Mouse (Mus musculus) CH12.LX (cell line): ENCODE results near the gene Pbx1. TPM values are rescaled to one million over a fixed set of nuclear protein-coding genes. Genes with fewer than 3 reads are reported as not detected.

Experiments used
- DNase-seq: peaks from one replicate; pipeline ENCODE4 v3.0.0-alpha.2; 2013; ENCODE audit errors: extremely low read depth
- H3K27ac ChIP-seq: 2 replicates; pipeline ENCODE4 v1.5.1; 2012; ENCODE audit warnings: low read depth, mild to moderate bottlenecking, control low read depth, moderate library complexity; ENCODE audit not compliant: insufficient read depth
- H3K27me3 ChIP-seq: replicated peaks from 2 replicates; pipeline ENCODE3; 2012; ENCODE audit warnings: inconsistent platforms
- H3K36me3 ChIP-seq, 2 experiments: replicated peaks in 1 of 2; 2 replicates each; pipeline versions ENCODE3 to v1.6.1; 2012; ENCODE audit warnings: inconsistent platforms in 1 of 2, low read length in 1 of 2, mild to moderate bottlenecking in 1 of 2, mixed read lengths in 1 of 2, moderate library complexity in 1 of 2; ENCODE audit not compliant: control insufficient read depth in 1 of 2, insufficient read depth in 1 of 2
- H3K4me1 ChIP-seq, 2 experiments: 2 replicates each; pipeline ENCODE4 v1.6.1; 2012; ENCODE audit warnings: inconsistent platforms in 1 of 2, moderate library complexity in 1 of 2; ENCODE audit not compliant: insufficient read depth in 2 of 2, control insufficient read depth in 1 of 2
- H3K4me2 ChIP-seq: 2 replicates; pipeline ENCODE4 v1.6.1; 2012; ENCODE audit warnings: low read depth, mild to moderate bottlenecking, control low read depth; ENCODE audit not compliant: poor library complexity, insufficient read depth, severe bottlenecking
- H3K4me3 ChIP-seq, 3 experiments: fragments of 150-350 bp in 1 of 3; sonication (generic) in 1 of 3; replicated peaks in 1 of 3; 2 replicates each; pipeline versions ENCODE3 to v1.5.1; 2011 to 2012; ENCODE audit warnings: low read depth in 2 of 3, low read length in 2 of 3, mild to moderate bottlenecking in 2 of 3, moderate library complexity in 2 of 3, control low read depth in 1 of 3, improper control_type of control experiment in 1 of 3, inconsistent platforms in 1 of 3, mixed read lengths in 1 of 3; ENCODE audit not compliant: poor library complexity in 1 of 3
- H3K79me2 ChIP-seq: replicated peaks from 2 replicates; pipeline ENCODE4 v1.6.1; 2012; ENCODE audit warnings: mild to moderate bottlenecking, moderate library complexity; ENCODE audit not compliant: control insufficient read depth, poor library complexity, insufficient read depth, severe bottlenecking; ENCODE audit errors: extremely low read depth
- H3K9ac ChIP-seq: 2 replicates; pipeline ENCODE4 v1.6.1; 2012; ENCODE audit warnings: low read depth, mild to moderate bottlenecking, control low read depth, moderate library complexity; ENCODE audit not compliant: insufficient read depth
- H3K9me3 ChIP-seq: replicated peaks from 2 replicates; pipeline ENCODE3; 2012; ENCODE audit warnings: low read length, inconsistent platforms, mixed read lengths
- BHLHE40 ChIP-seq: IDR thresholded peaks from 2 replicates; pipeline ENCODE4 v1.6.1; 2011; ENCODE audit warnings: mild to moderate bottlenecking, low read depth, low read length, improper control_type of control experiment
- CHD1 ChIP-seq: IDR thresholded peaks from 2 replicates; pipeline ENCODE4 v1.6.1; 2012; ENCODE audit warnings: low read depth, low read length, improper control_type of control experiment, inconsistent platforms
- CHD2 ChIP-seq: IDR thresholded peaks from 2 replicates; pipeline ENCODE4 v1.6.1; 2011; ENCODE audit warnings: low read length, improper control_type of control experiment
- CTCF ChIP-seq, 2 experiments: IDR thresholded peaks in 1 of 2; conservative IDR thresholded peaks in 1 of 2; 2 replicates each; pipeline ENCODE4 v1.5.1; 2011 to 2012; ENCODE audit warnings: low read depth in 2 of 2, low read length in 2 of 2, improper control_type of control experiment in 1 of 2, inconsistent platforms in 1 of 2, mild to moderate bottlenecking in 1 of 2, moderate library complexity in 1 of 2
- ETS1 ChIP-seq: conservative IDR thresholded peaks from 2 replicates; pipeline ENCODE4 v1.6.1; 2012; ENCODE audit warnings: low read depth, mild to moderate bottlenecking, inconsistent platforms, low read length, improper control_type of control experiment, moderate library complexity
- GABPA ChIP-seq: IDR thresholded peaks from 2 replicates; pipeline ENCODE4 v1.6.1; 2012; ENCODE audit warnings: low read depth, low read length, improper control_type of control experiment, inconsistent platforms; ENCODE audit not compliant: insufficient replicate concordance
- JUND ChIP-seq: conservative IDR thresholded peaks from 2 replicates; pipeline ENCODE4 v1.6.1; 2011; ENCODE audit warnings: low read depth, low read length, improper control_type of control experiment
- KAT2A ChIP-seq: IDR thresholded peaks from 2 replicates; pipeline ENCODE4 v1.6.1; 2012; ENCODE audit warnings: low read length, improper control_type of control experiment, inconsistent platforms; ENCODE audit not compliant: insufficient replicate concordance
- MAFK ChIP-seq: IDR thresholded peaks from 2 replicates; pipeline ENCODE4 v1.6.1; 2011; ENCODE audit warnings: low read length, improper control_type of control experiment; ENCODE audit not compliant: insufficient replicate concordance
- MAX ChIP-seq: IDR thresholded peaks from 2 replicates; pipeline ENCODE4 v1.6.1; 2011; ENCODE audit warnings: low read length, improper control_type of control experiment
- MXI1 ChIP-seq: IDR thresholded peaks from 2 replicates; pipeline ENCODE4 v1.6.1; 2011; ENCODE audit warnings: mild to moderate bottlenecking, low read depth, low read length, improper control_type of control experiment
- PAX5 ChIP-seq: IDR thresholded peaks from 2 replicates; pipeline ENCODE4 v1.6.1; 2012; ENCODE audit warnings: low read length, inconsistent platforms, mixed read lengths
- RAD21 ChIP-seq: IDR thresholded peaks from 2 replicates; pipeline ENCODE4 v1.6.1; 2011; ENCODE audit warnings: low read depth, mild to moderate bottlenecking, low read length, improper control_type of control experiment, moderate library complexity
- RCOR1 ChIP-seq: conservative IDR thresholded peaks from 2 replicates; pipeline ENCODE4 v1.6.1; 2012; ENCODE audit warnings: low read depth, mild to moderate bottlenecking, inconsistent platforms, low read length, improper control_type of control experiment
- TBP ChIP-seq: conservative IDR thresholded peaks from 2 replicates; pipeline ENCODE4 v1.6.1; 2011; ENCODE audit warnings: low read depth, low read length, improper control_type of control experiment
- UBTF ChIP-seq: IDR thresholded peaks from 2 replicates; pipeline ENCODE4 v1.6.1; 2012; ENCODE audit warnings: low read depth, mild to moderate bottlenecking, inconsistent platforms, low read length, improper control_type of control experiment, moderate library complexity
- USF1 ChIP-seq: IDR thresholded peaks from 2 replicates; pipeline ENCODE4 v1.6.1; 2014; ENCODE audit warnings: low read depth, mild to moderate bottlenecking, inconsistent platforms, low read length, improper control_type of control experiment
- ZC3H11A ChIP-seq: IDR thresholded peaks from 2 replicates; pipeline ENCODE4 v1.6.1; 2012; ENCODE audit warnings: low read depth, mild to moderate bottlenecking, inconsistent platforms, low read length, improper control_type of control experiment
- ZMIZ1 ChIP-seq: IDR thresholded peaks from 2 replicates; pipeline ENCODE4 v1.6.1; 2012; ENCODE audit warnings: low read depth, mild to moderate bottlenecking, inconsistent platforms, low read length, improper control_type of control experiment
- ZNF384 ChIP-seq: IDR thresholded peaks from 2 replicates; pipeline ENCODE4 v1.6.1; 2012; ENCODE audit warnings: low read depth, low read length, improper control_type of control experiment, inconsistent platforms
- dilution Hi-C: fragments of 300-500 bp; cut with MboI; formaldehyde crosslinking; loops from 2 replicates; pipeline ENCODE4 v1.14.3; 2020; ENCODE audit warnings: low sequenced_read_pairs; ENCODE audit not compliant: extremely low pct_unique_long_range_greater_than_20kb, extremely low pct_ligation_motif_present
- in situ Hi-C: fragments of 300-500 bp; cut with MboI; formaldehyde crosslinking; loops from 3 replicates; pipeline ENCODE4 v1.14.3; 2019; ENCODE audit warnings: low sequenced_read_pairs, low pct_ligation_motif_present, low pct_unique_long_range_greater_than_20kb, mixed read lengths
- polyA plus RNA-seq: library from polyadenylated mRNA; unstranded; fragments of >175 nt; gene quantifications from 2 replicates; pipeline ENCODE4 v1.2.1, GENCODE M21; 2012; ENCODE audit warnings: low read depth; ENCODE audit not compliant: insufficient read length
- total RNA-seq, 2 experiments: library from RNA; depleted of rRNA; stranded (reverse); fragments of 300-350 nt in 1 of 2; fragments of >200 nt in 1 of 2; gene quantifications; 2 replicates each; pipeline ENCODE4 v1.2.3; 2012 to 2014

Pbx1 gene
- total and polyA plus RNA-seq, 3 experiments, result not detected

- dilution Hi-C loops (no loop called here), in situ Hi-C loops (no loop called here)
- Histone ChIP-seq H3K9ac (no peak overlapping the region), H3K27me3 (no peaks in the 10 kb centered on the region), H3K36me3 (no peaks in the 10 kb centered on the region), H3K4me1 (no peaks in the 10 kb centered on the region), H3K9me3 (peaks cover 75% of the 10 kb centered on the region), H3K27ac (no peak overlapping the region), H3K4me3 (no peak overlapping the region), H3K79me2 (no peaks in the 10 kb centered on the region), H3K4me2 (no peak overlapping the region)
- TF ChIP-seq USF1, result no peak
- TF ChIP-seq PAX5, result no peak
- no peak for TF ChIP-seq CHD2
- TF ChIP-seq ZMIZ1, result no peak
- no peak for TF ChIP-seq MAFK
- no peak for TF ChIP-seq RCOR1
- no peak for TF ChIP-seq ETS1
- TF ChIP-seq ZC3H11A, result no peak
- TF ChIP-seq MAX, result no peak
- TF ChIP-seq BHLHE40, result no peak
- TF ChIP-seq UBTF, result no peak
- TF ChIP-seq CHD1, result no peak
- TF ChIP-seq CTCF (conservative IDR thresholded peaks at IDR 0.05 in 1 of 2, IDR thresholded peaks at IDR 0.05 in 1 of 2; ENCODE audit: low read depth in 2 of 2, low read length in 2 of 2), result no peak
- TF ChIP-seq MXI1, result no peak
- TF ChIP-seq ZNF384, result no peak
- TF ChIP-seq GABPA, result no peak
- no peak for DNase-seq
These were observed 267.1 kb downstream of the Pbx1 start for GRCm38 (mm10) chr1:168164945-168165344.

- no peak for DNase-seq
- Histone ChIP-seq H3K27ac (no peak overlapping the region), H3K4me1 (no peaks in the 10 kb centered on the region), H3K4me3 (no peak overlapping the region), H3K9ac (no peak overlapping the region), H3K36me3 (no peaks in the 10 kb centered on the region), H3K9me3 (peaks cover 76% of the 10 kb centered on the region), H3K79me2 (no peaks in the 10 kb centered on the region), H3K27me3 (no peaks in the 10 kb centered on the region), H3K4me2 (no peak overlapping the region)
- in situ Hi-C loops, result no loop called here
- dilution Hi-C loops, result no loop called here
- TF ChIP-seq UBTF (no peak), ETS1 (no peak), MAX (no peak), TBP (no peak), KAT2A (no peak), RAD21 (no peak), JUND (no peak)
These were observed 268.4 kb downstream of the Pbx1 start for GRCm38 (mm10) chr1:168163521-168164233.
